Mouse (Mus musculus) CH12.LX (cell line): ENCODE results near the gene G6pc2. TPM values are rescaled to one million over a fixed set of nuclear protein-coding genes. Genes with fewer than 3 reads are reported as not detected.

Source experiments
- DNase-seq: peaks from one replicate; pipeline ENCODE4 v3.0.0-alpha.2; 2013; ENCODE audit errors: extremely low read depth
- H3K27ac ChIP-seq: 2 replicates; pipeline ENCODE4 v1.5.1; 2012; ENCODE audit warnings: low read depth, mild to moderate bottlenecking, control low read depth, moderate library complexity; ENCODE audit not compliant: insufficient read depth
- H3K27me3 ChIP-seq: replicated peaks from 2 replicates; pipeline ENCODE3; 2012; ENCODE audit warnings: inconsistent platforms
- H3K36me3 ChIP-seq, 2 experiments: replicated peaks in 1 of 2; 2 replicates each; pipeline versions ENCODE3 to v1.6.1; 2012; ENCODE audit warnings: inconsistent platforms in 1 of 2, low read length in 1 of 2, mild to moderate bottlenecking in 1 of 2, mixed read lengths in 1 of 2, moderate library complexity in 1 of 2; ENCODE audit not compliant: control insufficient read depth in 1 of 2, insufficient read depth in 1 of 2
- H3K4me1 ChIP-seq, 2 experiments: 2 replicates each; pipeline ENCODE4 v1.6.1; 2012; ENCODE audit warnings: inconsistent platforms in 1 of 2, moderate library complexity in 1 of 2; ENCODE audit not compliant: insufficient read depth in 2 of 2, control insufficient read depth in 1 of 2
- H3K4me2 ChIP-seq: 2 replicates; pipeline ENCODE4 v1.6.1; 2012; ENCODE audit warnings: low read depth, mild to moderate bottlenecking, control low read depth; ENCODE audit not compliant: poor library complexity, insufficient read depth, severe bottlenecking
- H3K4me3 ChIP-seq, 3 experiments: fragments of 150-350 bp in 1 of 3; sonication (generic) in 1 of 3; replicated peaks in 1 of 3; 2 replicates each; pipeline versions ENCODE3 to v1.5.1; 2011 to 2012; ENCODE audit warnings: low read depth in 2 of 3, low read length in 2 of 3, mild to moderate bottlenecking in 2 of 3, moderate library complexity in 2 of 3, control low read depth in 1 of 3, improper control_type of control experiment in 1 of 3, inconsistent platforms in 1 of 3, mixed read lengths in 1 of 3; ENCODE audit not compliant: poor library complexity in 1 of 3
- H3K79me2 ChIP-seq: replicated peaks from 2 replicates; pipeline ENCODE4 v1.6.1; 2012; ENCODE audit warnings: mild to moderate bottlenecking, moderate library complexity; ENCODE audit not compliant: control insufficient read depth, poor library complexity, insufficient read depth, severe bottlenecking; ENCODE audit errors: extremely low read depth
- H3K9ac ChIP-seq: 2 replicates; pipeline ENCODE4 v1.6.1; 2012; ENCODE audit warnings: low read depth, mild to moderate bottlenecking, control low read depth, moderate library complexity; ENCODE audit not compliant: insufficient read depth
- H3K9me3 ChIP-seq: replicated peaks from 2 replicates; pipeline ENCODE3; 2012; ENCODE audit warnings: low read length, inconsistent platforms, mixed read lengths
- CTCF ChIP-seq, 2 experiments: IDR thresholded peaks in 1 of 2; conservative IDR thresholded peaks in 1 of 2; 2 replicates each; pipeline ENCODE4 v1.5.1; 2011 to 2012; ENCODE audit warnings: low read depth in 2 of 2, low read length in 2 of 2, improper control_type of control experiment in 1 of 2, inconsistent platforms in 1 of 2, mild to moderate bottlenecking in 1 of 2, moderate library complexity in 1 of 2
- E2F4 ChIP-seq: IDR thresholded peaks from 2 replicates; pipeline ENCODE4 v1.6.1; 2011; ENCODE audit warnings: low read depth, low read length, improper control_type of control experiment; ENCODE audit not compliant: insufficient replicate concordance
- ETS1 ChIP-seq: conservative IDR thresholded peaks from 2 replicates; pipeline ENCODE4 v1.6.1; 2012; ENCODE audit warnings: low read depth, mild to moderate bottlenecking, inconsistent platforms, low read length, improper control_type of control experiment, moderate library complexity
- IRF4 ChIP-seq: IDR thresholded peaks from 2 replicates; pipeline ENCODE4 v1.6.1; 2014; ENCODE audit warnings: low read depth, mild to moderate bottlenecking, inconsistent platforms, low read length, improper control_type of control experiment
- JUN ChIP-seq: IDR thresholded peaks from 2 replicates; pipeline ENCODE4 v1.6.1; 2011; ENCODE audit warnings: low read depth, mild to moderate bottlenecking, low read length, improper control_type of control experiment, moderate library complexity; ENCODE audit not compliant: insufficient read depth
- MAFK ChIP-seq: IDR thresholded peaks from 2 replicates; pipeline ENCODE4 v1.6.1; 2011; ENCODE audit warnings: low read length, improper control_type of control experiment; ENCODE audit not compliant: insufficient replicate concordance
- MXI1 ChIP-seq: IDR thresholded peaks from 2 replicates; pipeline ENCODE4 v1.6.1; 2011; ENCODE audit warnings: mild to moderate bottlenecking, low read depth, low read length, improper control_type of control experiment
- NRF1 ChIP-seq: IDR thresholded peaks from 2 replicates; pipeline ENCODE4 v1.6.1; 2014; ENCODE audit warnings: low read depth, mild to moderate bottlenecking, inconsistent platforms, low read length, improper control_type of control experiment, moderate library complexity
- PAX5 ChIP-seq: IDR thresholded peaks from 2 replicates; pipeline ENCODE4 v1.6.1; 2012; ENCODE audit warnings: low read length, inconsistent platforms, mixed read lengths
- POLR2AphosphoS2 ChIP-seq: IDR thresholded peaks from 2 replicates; pipeline ENCODE4 v1.6.1; 2011; ENCODE audit warnings: low read depth, low read length, improper control_type of control experiment
- RCOR1 ChIP-seq: conservative IDR thresholded peaks from 2 replicates; pipeline ENCODE4 v1.6.1; 2012; ENCODE audit warnings: low read depth, mild to moderate bottlenecking, inconsistent platforms, low read length, improper control_type of control experiment
- SIN3A ChIP-seq: IDR thresholded peaks from 2 replicates; pipeline ENCODE4 v1.6.1; 2012; ENCODE audit warnings: low read length, improper control_type of control experiment, inconsistent platforms
- UBTF ChIP-seq: IDR thresholded peaks from 2 replicates; pipeline ENCODE4 v1.6.1; 2012; ENCODE audit warnings: low read depth, mild to moderate bottlenecking, inconsistent platforms, low read length, improper control_type of control experiment, moderate library complexity
- ZKSCAN1 ChIP-seq: IDR thresholded peaks from 2 replicates; pipeline ENCODE4 v1.6.1; 2012; ENCODE audit warnings: low read depth, inconsistent platforms, low read length, improper control_type of control experiment, borderline replicate concordance
- ZNF384 ChIP-seq: IDR thresholded peaks from 2 replicates; pipeline ENCODE4 v1.6.1; 2012; ENCODE audit warnings: low read depth, low read length, improper control_type of control experiment, inconsistent platforms
- dilution Hi-C: fragments of 300-500 bp; cut with MboI; formaldehyde crosslinking; loops from 2 replicates; pipeline ENCODE4 v1.14.3; 2020; ENCODE audit warnings: low sequenced_read_pairs; ENCODE audit not compliant: extremely low pct_unique_long_range_greater_than_20kb, extremely low pct_ligation_motif_present
- in situ Hi-C: fragments of 300-500 bp; cut with MboI; formaldehyde crosslinking; loops from 3 replicates; pipeline ENCODE4 v1.14.3; 2019; ENCODE audit warnings: low sequenced_read_pairs, low pct_ligation_motif_present, low pct_unique_long_range_greater_than_20kb, mixed read lengths
- polyA plus RNA-seq: library from polyadenylated mRNA; unstranded; fragments of >175 nt; gene quantifications from 2 replicates; pipeline ENCODE4 v1.2.1, GENCODE M21; 2012; ENCODE audit warnings: low read depth; ENCODE audit not compliant: insufficient read length
- total RNA-seq, 2 experiments: library from RNA; depleted of rRNA; stranded (reverse); fragments of 300-350 nt in 1 of 2; fragments of >200 nt in 1 of 2; gene quantifications; 2 replicates each; pipeline ENCODE4 v1.2.3; 2012 to 2014

Gene G6pc2
- total and polyA plus RNA-seq, 3 experiments: not detected

DNA sequence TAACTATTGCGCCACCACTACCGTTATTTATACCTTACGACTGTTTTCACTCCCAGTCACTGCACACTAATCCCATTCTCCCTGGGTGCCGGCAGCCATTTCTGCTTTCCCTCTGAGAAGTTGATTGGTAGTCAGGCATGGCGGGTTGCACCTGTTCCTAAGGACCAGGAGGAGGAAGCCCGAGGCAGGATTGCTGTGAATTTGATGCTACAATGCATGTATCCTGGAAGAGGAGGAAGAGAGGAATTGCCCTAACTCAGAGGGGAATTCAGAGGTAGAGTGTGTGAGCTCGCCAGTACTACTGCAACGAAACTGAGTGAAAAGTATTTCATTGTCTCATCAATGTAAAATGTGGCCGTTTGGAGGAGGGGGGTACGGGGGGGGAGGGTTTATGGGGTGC lies 1.8 kb downstream of the G6pc2 start:
- DNase-seq: no peak
- Histone ChIP-seq H3K36me3 (no peaks in the 10 kb centered on the region), H3K9me3 (no peaks in the 10 kb centered on the region), H3K4me1 (peaks cover 0 to 4% of the 10 kb centered on the region in 2 experiments; a peak in 1 of 4 replicates), H3K4me2 (no peak overlapping the region), H3K27ac (no peak overlapping the region), H3K27me3 (no peaks in the 10 kb centered on the region), H3K4me3 (no peak overlapping the region), H3K9ac (no peak overlapping the region), H3K79me2 (no peaks in the 10 kb centered on the region)
- in situ Hi-C loops (no loop called here), dilution Hi-C loops (no loop called here)
- no peak for TF ChIP-seq CTCF (conservative IDR thresholded peaks at IDR 0.05 in 1 of 2, IDR thresholded peaks at IDR 0.05 in 1 of 2; ENCODE audit: low read depth in 2 of 2, low read length in 2 of 2)
- no peak for TF ChIP-seq IRF4
- no peak for TF ChIP-seq POLR2AphosphoS2
- no peak for TF ChIP-seq MAFK
- no peak for TF ChIP-seq UBTF
- TF ChIP-seq RCOR1: no peak

DNA sequence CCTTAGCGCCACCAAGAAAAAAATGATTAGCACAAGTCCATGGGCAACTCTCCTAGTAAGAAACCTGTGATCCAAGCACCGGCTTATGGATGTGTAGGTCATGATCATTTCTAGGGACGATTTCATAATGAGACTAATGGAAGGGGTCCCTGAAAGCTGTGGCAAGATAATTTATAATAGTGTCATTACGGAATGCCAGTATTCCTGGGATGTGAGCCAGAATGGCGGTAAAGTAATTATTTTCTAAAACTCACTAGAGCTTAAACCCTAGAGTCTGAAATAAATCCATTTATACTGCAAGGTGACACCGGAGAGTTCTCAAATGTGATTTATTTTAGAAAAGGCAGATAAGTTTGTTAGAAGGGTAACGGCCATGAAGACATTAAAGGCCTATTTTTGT lies 4.4 kb downstream of the G6pc2 start:
- Histone ChIP-seq H3K36me3 (no peaks in the 10 kb centered on the region), H3K79me2 (no peaks in the 10 kb centered on the region), H3K4me3 (no peak overlapping the region), H3K27ac (no peak overlapping the region), H3K9ac (no peak overlapping the region), H3K4me1 (peaks cover 0 to 9% of the 10 kb centered on the region in 2 experiments; a peak in 2 of 4 replicates), H3K4me2 (no peak overlapping the region), H3K9me3 (no peaks in the 10 kb centered on the region), H3K27me3 (no peaks in the 10 kb centered on the region)
- no peak for TF ChIP-seq CTCF (conservative IDR thresholded peaks at IDR 0.05 in 1 of 2, IDR thresholded peaks at IDR 0.05 in 1 of 2; ENCODE audit: low read depth in 2 of 2, low read length in 2 of 2)
- no peak for TF ChIP-seq POLR2AphosphoS2
- TF ChIP-seq PAX5: no peak
- TF ChIP-seq MAFK: no peak
- no peak for TF ChIP-seq SIN3A
- TF ChIP-seq JUN: no peak
- TF ChIP-seq NRF1: no peak
- TF ChIP-seq MXI1: no peak
- no peak for TF ChIP-seq RCOR1
- no peak for TF ChIP-seq ETS1
- no peak for TF ChIP-seq ZNF384
- no peak for TF ChIP-seq UBTF
- no peak for TF ChIP-seq ZKSCAN1
- no peak for TF ChIP-seq IRF4
- no peak for TF ChIP-seq E2F4
- in situ Hi-C loops (no loop called here), dilution Hi-C loops (no loop called here)
- DNase-seq: no peak
